In genomic region chr3:137683807-137684403, GRCm38 (mm10) we compare ENCODE assay signal across 20 mouse cellular contexts. TPM values are rescaled to one million over a fixed set of nuclear protein-coding genes. Genes with fewer than 3 reads are reported as not detected.
DNase-seq lines count a peak whose midpoint lies in the region; ATAC-seq and TF ChIP-seq lines count a peak whose summit lies in the region.
"Had no signal": no experiment of that assay in that cellular context is flagged by ENCODE, and none has a peak within 500 bp of the region (broad histone marks: within the 10 kb centered on the region; RNA-seq: fewer than 3 reads in every experiment).

No protein-coding gene starts in this region.

- H3K79me2 ChIP-seq in CH12.LX (replicated peaks; ENCODE audit: control insufficient read depth, extremely low read depth, insufficient read depth, poor library complexity, severe bottlenecking), result no peaks in the 10 kb centered on the region

- H3K4me3 ChIP-seq in CH12.LX (replicated peaks in 1 of 3; ENCODE audit: low read depth in 2 of 3, low read length in 2 of 3, poor library complexity in 1 of 3), result no peak overlapping the region
- no peak overlapping the region for H3K4me3 ChIP-seq in embryonic facial prominence, embryonic 15.5 days (replicated peaks)
- H3K4me3 ChIP-seq in hindbrain, embryonic 12.5 days, result no peak overlapping the region
- H3K4me3 ChIP-seq in midbrain, embryonic 14.5 days (replicated peaks; ENCODE audit: low read depth, low read length), result no peak overlapping the region
- H3K4me3 ChIP-seq in heart, embryonic 12.5 days, result no peak overlapping the region
- H3K4me3 ChIP-seq: myocyte had no signal

- dilution Hi-C loops in CH12.LX (cut with MboI; ENCODE audit: extremely low pct_ligation_motif_present, extremely low pct_unique_long_range_greater_than_20kb, low sequenced_read_pairs), result no loop called here

- no peak for TF ChIP-seq CTCF in CH12.LX (conservative IDR thresholded peaks at IDR 0.05 in 1 of 2, IDR thresholded peaks at IDR 0.05 in 1 of 2; ENCODE audit: low read depth in 2 of 2, low read length in 2 of 2)

- H3K4me1 ChIP-seq in CH12.LX (ENCODE audit: control insufficient read depth in 1 of 2, insufficient read depth in 2 of 2), result peaks cover 0 to 13% of the 10 kb centered on the region in 2 experiments; a peak in 2 of 4 replicates
- peaks cover 11% of the 10 kb centered on the region; the same call in 1 of the 2 replicates for H3K4me1 ChIP-seq in embryonic facial prominence, embryonic 15.5 days
- H3K4me1 ChIP-seq in hindbrain, embryonic 12.5 days, result peaks cover 17% of the 10 kb centered on the region
- H3K4me1 ChIP-seq in midbrain, embryonic 14.5 days (ENCODE audit: control insufficient read depth, insufficient read depth, low read length), result peaks cover 22% of the 10 kb centered on the region
- H3K4me1 ChIP-seq in heart, embryonic 12.5 days (replicated peaks), result no peaks in the 10 kb centered on the region; the same call in 1 of the 2 replicates

- H3K9ac ChIP-seq in CH12.LX (ENCODE audit: insufficient read depth, low read depth), result no peak overlapping the region
- no peak overlapping the region for H3K9ac ChIP-seq in embryonic facial prominence, embryonic 15.5 days
- H3K9ac ChIP-seq in hindbrain, embryonic 12.5 days, result no peak overlapping the region
- no peak overlapping the region for H3K9ac ChIP-seq in midbrain, embryonic 14.5 days (replicated peaks; ENCODE audit: low read length)
- H3K9ac ChIP-seq in heart, embryonic 12.5 days, result no peak overlapping the region

- WGBS in embryonic facial prominence, embryonic 15.5 days, result 28% methylated on average over 6 of the region's 6 CpGs
- 21% methylated on average over 6 of the region's 6 CpGs for WGBS in hindbrain, embryonic 12.5 days
- whole genome bisulfite sequencing in midbrain, embryonic 14.5 days, result 7% methylated on average over 6 of the region's 6 CpGs
- WGBS in heart, embryonic 12.5 days, result 58% methylated on average over 6 of the region's 6 CpGs

- no peak for TF ChIP-seq EP300 in CH12.LX (IDR thresholded peaks at IDR 0.05; ENCODE audit: low read length)

- no peaks in the 10 kb centered on the region for H3K36me3 ChIP-seq in CH12.LX (replicated peaks in 1 of 2; ENCODE audit: control insufficient read depth in 1 of 2, insufficient read depth in 1 of 2, low read length in 1 of 2)
- H3K36me3 ChIP-seq in embryonic facial prominence, embryonic 15.5 days, result no peaks in the 10 kb centered on the region
- no peaks in the 10 kb centered on the region for H3K36me3 ChIP-seq in hindbrain, embryonic 12.5 days
- no peaks in the 10 kb centered on the region for H3K36me3 ChIP-seq in midbrain, embryonic 14.5 days (ENCODE audit: control insufficient read depth, insufficient read depth, low read length)
- H3K36me3 ChIP-seq in heart, embryonic 12.5 days, result no peaks in the 10 kb centered on the region
- H3K36me3 ChIP-seq: G1E had no signal

- no peaks in the 10 kb centered on the region for H3K9me3 ChIP-seq in CH12.LX (replicated peaks; ENCODE audit: low read length)
- no peaks in the 10 kb centered on the region for H3K9me3 ChIP-seq in embryonic facial prominence, embryonic 15.5 days (replicated peaks)
- H3K9me3 ChIP-seq in hindbrain, embryonic 12.5 days (replicated peaks), result no peaks in the 10 kb centered on the region
- no peaks in the 10 kb centered on the region for H3K9me3 ChIP-seq in midbrain, embryonic 14.5 days (ENCODE audit: control insufficient read depth, low read length)
- H3K9me3 ChIP-seq in heart, embryonic 12.5 days (replicated peaks), result no peaks in the 10 kb centered on the region
- H3K9me3 ChIP-seq: G1E had no signal

- no peak overlapping the region for H3K27ac ChIP-seq in CH12.LX (ENCODE audit: insufficient read depth, low read depth)
- H3K27ac ChIP-seq in embryonic facial prominence, embryonic 15.5 days (replicated peaks), result 0 out of 2 replicates have a peak overlapping the region, but pooled peaks have one; percentile 52
- peak overlapping the region; percentile 84 for H3K27ac ChIP-seq in hindbrain, embryonic 12.5 days
- peak overlapping the region; percentile 78 for H3K27ac ChIP-seq in midbrain, embryonic 14.5 days (replicated peaks; ENCODE audit: low read depth, low read length)
- H3K27ac ChIP-seq in heart, embryonic 12.5 days (ENCODE audit: poor library complexity, severe bottlenecking), result no peak overlapping the region
- H3K27ac ChIP-seq: macrophage had no signal

- peak overlapping the region; percentile 46; the same call in 1 of the 2 replicates for H3K4me2 ChIP-seq in CH12.LX (ENCODE audit: insufficient read depth, low read depth, poor library complexity, severe bottlenecking)
- H3K4me2 ChIP-seq in embryonic facial prominence, embryonic 15.5 days (replicated peaks), result 0 out of 2 replicates have a peak overlapping the region, but pooled peaks have one; percentile 6
- H3K4me2 ChIP-seq in hindbrain, embryonic 12.5 days (replicated peaks), result peak overlapping the region; percentile 39
- peak overlapping the region; percentile 40 for H3K4me2 ChIP-seq in midbrain, embryonic 14.5 days (ENCODE audit: low read length)
- no peak overlapping the region for H3K4me2 ChIP-seq in heart, embryonic 12.5 days

- no peak for TF ChIP-seq RAD21 in CH12.LX (IDR thresholded peaks at IDR 0.05; ENCODE audit: low read depth, low read length)

- H3K27me3 ChIP-seq in CH12.LX (replicated peaks), result no peaks in the 10 kb centered on the region
- no peaks in the 10 kb centered on the region for H3K27me3 ChIP-seq in embryonic facial prominence, embryonic 15.5 days
- no peaks in the 10 kb centered on the region for H3K27me3 ChIP-seq in hindbrain, embryonic 12.5 days
- H3K27me3 ChIP-seq in midbrain, embryonic 14.5 days (ENCODE audit: control insufficient read depth, insufficient read depth, low read length), result no peaks in the 10 kb centered on the region
- H3K27me3 ChIP-seq in heart, embryonic 12.5 days (replicated peaks), result no peaks in the 10 kb centered on the region

- no peak for DNase-seq in CH12.LX (ENCODE audit: extremely low read depth)
- DNase-seq in midbrain, embryonic 14.5 days, result no peak
- no peak for DNase-seq in gastrocnemius, postnatal 10 days
- no peak for DNase-seq in kidney, postnatal 4 days
- no peak for DNase-seq in thymus, postnatal 14 days
- DNase-seq: B cell, adult 2 months; cerebellum, adult 11 months; heart, adult 18-20 months; heart, postnatal 10 days; kidney, adult 8-10 months; lung, adult 18-20 months; thymus, adult 2 months had no signal

- peak; percentile 2; the same call in 1 of the 2 replicates for ATAC-seq in embryonic facial prominence, embryonic 15.5 days (ENCODE audit: insufficient number of reproducible peaks, low FRiP score, low TSS enrichment, low read depth)
- peak; percentile 79 for ATAC-seq in hindbrain, embryonic 12.5 days (ENCODE audit: low FRiP score)
- peak; percentile 79 for ATAC-seq in midbrain, embryonic 14.5 days (ENCODE audit: low FRiP score, low TSS enrichment)
- no peak for ATAC-seq in heart, embryonic 12.5 days (ENCODE audit: insufficient number of reproducible peaks, low FRiP score)

- no peak for TF ChIP-seq POLR2A in CH12.LX (IDR thresholded peaks at IDR 0.05; ENCODE audit: low read depth, low read length)

- in situ Hi-C loops in CH12.LX (cut with MboI; ENCODE audit: low pct_ligation_motif_present, low pct_unique_long_range_greater_than_20kb, low sequenced_read_pairs), result no loop called here

TF ChIP-seq in CH12.LX, 34 proteins besides CTCF, POLR2A, EP300 and RAD21:
- TF ChIP-seq CHD2 (IDR thresholded peaks at IDR 0.05; ENCODE audit: low read length) (no peak), UBTF (IDR thresholded peaks at IDR 0.05; ENCODE audit: low read depth, low read length) (no peak), MAFK (IDR thresholded peaks at IDR 0.05; ENCODE audit: insufficient replicate concordance, low read length) (no peak), IRF4 (IDR thresholded peaks at IDR 0.05; ENCODE audit: low read depth, low read length) (no peak), TBP (conservative IDR thresholded peaks at IDR 0.05; ENCODE audit: low read depth, low read length) (no peak), MXI1 (IDR thresholded peaks at IDR 0.05; ENCODE audit: low read depth, low read length) (no peak), ZNF384 (IDR thresholded peaks at IDR 0.05; ENCODE audit: low read depth, low read length) (no peak), ZMIZ1 (IDR thresholded peaks at IDR 0.05; ENCODE audit: low read depth, low read length) (no peak), MAX (IDR thresholded peaks at IDR 0.05; ENCODE audit: low read length) (no peak), NELFE (IDR thresholded peaks at IDR 0.05; ENCODE audit: low read depth, low read length) (no peak), ETS1 (conservative IDR thresholded peaks at IDR 0.05; ENCODE audit: low read depth, low read length) (no peak), POLR2AphosphoS2 (IDR thresholded peaks at IDR 0.05; ENCODE audit: low read depth, low read length) (no peak), NRF1 (IDR thresholded peaks at IDR 0.05; ENCODE audit: low read depth, low read length) (no peak), ELF1 (IDR thresholded peaks at IDR 0.05; ENCODE audit: low read depth, low read length) (no peak)

RNA-seq across cellular contexts. Expression of gene Gm21962, which starts 12.6 kb away (rescaled TPM):
- total RNA-seq in CH12.LX (2012; rRNA removed) (not detected in 2 replicates), CH12.LX (2014; rRNA removed) (not detected in 2 replicates)
- not detected in 2 replicates for polyA plus RNA-seq in CH12.LX (2012; ENCODE audit: insufficient read length, low read depth)
- polyA plus RNA-seq in embryonic facial prominence, embryonic 15.5 days (2015; fragmentation: Nextera tagmentation; extraction: Ambion mirVana), result not detected in 2 replicates
- not detected in 2 replicates for polyA plus RNA-seq in hindbrain, embryonic 12.5 days (2016; fragmentation: Nextera tagmentation; extraction: Ambion mirVana)
- polyA plus RNA-seq in midbrain, embryonic 14.5 days (2014; fragmentation: Nextera tagmentation; extraction: Ambion mirVana), result not detected in 2 replicates
- not detected for total RNA-seq in gastrocnemius, postnatal 10 days (2021)
- polyA plus RNA-seq in heart, embryonic 12.5 days (2016; fragmentation: Nextera tagmentation; extraction: Ambion mirVana), result not detected in 2 replicates
- total RNA-seq: heart, adult 18-20 months; heart, postnatal 10 days; layer of hippocampus, adult 8-10 months had no signal
- polyA plus RNA-seq: G1E; limb, embryonic 11.5 days; macrophage; myocyte; thymus, adult 2 months had no signal

Comparison
In these comparisons a context has a peak if more than half of its experiments do, and no peak if none do; other contexts are left out.
1. H3K27ac ChIP-seq: peak in embryonic facial prominence, embryonic 15.5 days (single experiment), hindbrain, embryonic 12.5 days (single experiment) and midbrain, embryonic 14.5 days (single experiment); none in CH12.LX (single experiment) and heart, embryonic 12.5 days (single experiment).